Mouse (Mus musculus) cerebellum, adult 2 months (tissue): ENCODE measurements at regions not wholly inside any gene's neighbourhood (a gene's known extent, or its start where the extent isn't known, plus 50 kb on each side); places are given as distances from the start of the nearest gene placed in this dataset.

Experiments
- DNase-seq, 2 experiments: peaks; one replicate each; pipeline ENCODE4 v3.0.0; 2021
- H3K27ac ChIP-seq: fragments of 200-500 bp; 2 replicates; pipeline ENCODE4 v1.5.1; 2012; ENCODE audit warnings: low read length, control low read depth, inconsistent platforms; ENCODE audit not compliant: insufficient read depth
- H3K27me3 ChIP-seq: fragments of 200-500 bp; 2 replicates; pipeline ENCODE4 v1.6.1; 2012; ENCODE audit warnings: inconsistent platforms, mild to moderate bottlenecking, low read length, moderate library complexity; ENCODE audit not compliant: control insufficient read depth, insufficient read depth
- H3K4me1 ChIP-seq: fragments of 200-500 bp; 2 replicates; pipeline ENCODE4 v1.6.1; 2011; ENCODE audit warnings: low read length; ENCODE audit not compliant: control insufficient read depth, insufficient read depth
- H3K4me3 ChIP-seq: fragments of 200-500 bp; replicated peaks from 2 replicates; pipeline ENCODE3; 2011; ENCODE audit warnings: mild to moderate bottlenecking, low read depth, low read length, control low read depth; ENCODE audit not compliant: insufficient read depth
- CTCF ChIP-seq: fragments of 200-500 bp; IDR thresholded peaks from 2 replicates; pipeline ENCODE4 v1.5.1; 2011; ENCODE audit warnings: low read depth, mild to moderate bottlenecking, control low read depth, low read length, moderate library complexity, borderline replicate concordance; ENCODE audit not compliant: insufficient read depth
- POLR2A ChIP-seq: fragments of 200-500 bp; IDR thresholded peaks from 2 replicates; pipeline ENCODE4 v1.6.1; 2011; ENCODE audit warnings: low read length, control low read depth, borderline replicate concordance; ENCODE audit not compliant: insufficient read depth
- WGBS: fragments of 180-500 bp; shearing (Covaris S2); methylation state at CpG from one replicate; pipeline ENCODE4 v1.1.7; 2018; 5-methylcytosine and 5-hydroxymethylcytosine counted together

GRCm38 (mm10) chr15:74461935-74462334, 174.2 kb downstream of the Mroh4 start:
- WGBS = 71% methylated on average over 5 of the region's 5 CpGs
- Histone ChIP-seq H3K27ac (no peak overlapping the region), H3K4me3 (no peak overlapping the region), H3K4me1 (peaks cover 13% of the 10 kb centered on the region), H3K27me3 (no peaks in the 10 kb centered on the region)
- TF ChIP-seq POLR2A (no peak), CTCF (no peak)
- no peak for DNase-seq

GRCm38 (mm10) chr15:74459345-74459975, 176.7 kb downstream of the Mroh4 start:
- H3K27ac ChIP-seq = no peak overlapping the region
- no peaks in the 10 kb centered on the region for H3K27me3 ChIP-seq
- DNase-seq = no peak
- TF ChIP-seq POLR2A = no peak
- TF ChIP-seq CTCF = peak; percentile 26; the same call in 1 of the 2 replicates
- H3K4me3 ChIP-seq = no peak overlapping the region
- whole genome bisulfite sequencing = 68% methylated on average over 12 of the region's 12 CpGs
- H3K4me1 ChIP-seq = peaks cover 21% of the 10 kb centered on the region

GRCm38 (mm10) chr15:74458940-74459339, 177.2 kb downstream of the Mroh4 start:
- peak; percentile 57 to 77 for DNase-seq
- WGBS = 30% methylated on average over 9 of the region's 9 CpGs
- H3K27me3 ChIP-seq = no peaks in the 10 kb centered on the region
- no peak overlapping the region for H3K4me3 ChIP-seq
- peaks cover 25% of the 10 kb centered on the region for H3K4me1 ChIP-seq
- no peak overlapping the region for H3K27ac ChIP-seq
- TF ChIP-seq POLR2A = no peak
- no peak for TF ChIP-seq CTCF

- TF ChIP-seq POLR2A (no peak), CTCF (no peak)
- WGBS = 99% methylated on average over 3 of the region's 3 CpGs
- DNase-seq = no peak
- Histone ChIP-seq H3K27me3 (no peaks in the 10 kb centered on the region), H3K4me3 (no peak overlapping the region), H3K4me1 (peaks cover 34% of the 10 kb centered on the region), H3K27ac (no peak overlapping the region)
Measured at GRCm38 (mm10) chr15:74457965-74458364, 178.2 kb downstream of the Mroh4 start.

GRCm38 (mm10) chr15:74456675-74457040, 179.5 kb downstream of the Mroh4 start:
- Histone ChIP-seq H3K4me1 (peaks cover 47% of the 10 kb centered on the region), H3K27me3 (no peaks in the 10 kb centered on the region), H3K27ac (no peak overlapping the region), H3K4me3 (no peak overlapping the region)
- WGBS = 94% methylated on average over 6 of the region's 6 CpGs
- DNase-seq = no peak
- TF ChIP-seq CTCF (no peak), POLR2A (no peak)

GRCm38 (mm10) chr15:74455921-74456674, 180.1 kb downstream of the Mroh4 start:
- peaks cover 50% of the 10 kb centered on the region for H3K4me1 ChIP-seq
- no peak overlapping the region for H3K27ac ChIP-seq
- WGBS = 74% methylated on average over 11 of the region's 11 CpGs
- TF ChIP-seq CTCF (no peak), POLR2A (no peak)
- H3K27me3 ChIP-seq = no peaks in the 10 kb centered on the region
- DNase-seq = no peak
- no peak overlapping the region for H3K4me3 ChIP-seq

- H3K4me1 ChIP-seq = peaks cover 46% of the 10 kb centered on the region
- no peak overlapping the region for H3K27ac ChIP-seq
- DNase-seq = peak; percentile 67 to 83
- no peaks in the 10 kb centered on the region for H3K27me3 ChIP-seq
- WGBS = 38% methylated on average over 3 of the region's 3 CpGs
- TF ChIP-seq CTCF (peak; percentile 52; the same call in 1 of the 2 replicates), POLR2A (no peak)
- no peak overlapping the region for H3K4me3 ChIP-seq
Measured at GRCm38 (mm10) chr15:74454543-74454942, 181.6 kb downstream of the Mroh4 start.

GRCm38 (mm10) chr15:74453810-74454209, 182.3 kb downstream of the Mroh4 start:
- DNase-seq = no peak
- Histone ChIP-seq H3K4me1 (peaks cover 40% of the 10 kb centered on the region), H3K4me3 (no peak overlapping the region), H3K27ac (no peak overlapping the region), H3K27me3 (no peaks in the 10 kb centered on the region)
- 83% methylated on average over 6 of the region's 6 CpGs for WGBS
- TF ChIP-seq POLR2A = no peak
- no peak for TF ChIP-seq CTCF
